8 mouse cellular contexts compared by ENCODE assay signal in the genomic region with DNA sequence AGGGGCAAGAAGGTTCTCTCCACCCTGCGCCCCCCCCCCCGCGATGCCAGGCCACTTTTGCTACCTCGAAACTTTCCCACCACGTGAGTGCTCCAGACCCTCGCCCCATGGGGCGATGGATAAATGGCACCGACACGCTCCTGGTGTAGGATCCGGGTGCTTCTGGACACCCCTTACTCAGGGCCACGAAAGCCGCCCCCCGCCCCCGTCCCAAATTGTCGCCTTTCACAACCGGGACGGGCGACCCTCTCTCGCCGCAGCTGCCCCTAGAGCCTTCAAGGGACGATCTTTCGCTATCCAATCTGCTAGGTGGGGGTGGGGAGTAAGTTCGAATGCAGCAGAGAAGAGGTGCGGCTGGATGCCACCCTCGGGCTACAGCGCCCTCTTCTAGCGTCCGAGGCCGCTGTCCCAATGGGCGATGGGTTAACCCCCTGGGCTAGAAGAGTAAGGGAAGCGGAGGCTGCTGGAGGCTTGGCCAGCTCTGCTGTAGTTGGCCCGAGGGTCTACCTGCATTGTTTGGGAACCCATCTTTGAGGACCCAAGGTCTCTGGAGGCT. TPM values are rescaled to one million over a fixed set of nuclear protein-coding genes. Genes with fewer than 3 reads are reported as not detected.
DNase-seq lines count a peak whose midpoint lies in the region; ATAC-seq and TF ChIP-seq lines count a peak whose summit lies in the region.

No protein-coding gene starts in this region.

- ATAC-seq in forebrain, postnatal 0 days = no peak
- ATAC-seq in limb, embryonic 14.5 days (ENCODE audit: low FRiP score, low read depth) = no peak

- peak overlapping the region; percentile 33; the same call in 1 of the 2 replicates for H3K4me3 ChIP-seq in spleen, adult 2 months (ENCODE audit: extremely low read depth, insufficient read depth, insufficient read length)
- peak overlapping the region; percentile 67 for H3K4me3 ChIP-seq in forebrain, postnatal 0 days (ENCODE audit: low read depth, low read length)
- peak overlapping the region; percentile 66 for H3K4me3 ChIP-seq in limb, embryonic 14.5 days (replicated peaks; ENCODE audit: low read length)

- no peak for DNase-seq in spleen, adult 2 months (ENCODE audit: low read depth in 1 of 2, low spot score in 2 of 2)
- no peak for DNase-seq in spleen, postnatal 14 days (ENCODE audit: low spot score in 2 of 2)
- DNase-seq in forebrain, postnatal 0 days = peak; percentile 44
- no peak for DNase-seq in limb, embryonic 14.5 days (ENCODE audit: low spot score)
- peak; percentile 37 for DNase-seq in retina, embryonic 14.5 days (ENCODE audit: low spot score)
- no peak for DNase-seq in layer of hippocampus, adult 18-20 months (ENCODE audit: low spot score in 2 of 2)
- DNase-seq in layer of hippocampus, adult 11-12 months (ENCODE audit: low spot score) = no peak
- no peak for DNase-seq in thymus, postnatal 14 days

- peak overlapping the region; percentile 97 for H3K4me2 ChIP-seq in forebrain, postnatal 0 days (ENCODE audit: low read depth)
- H3K4me2 ChIP-seq in limb, embryonic 14.5 days (replicated peaks; ENCODE audit: low read depth, low read length, severe bottlenecking) = peak overlapping the region; percentile 88

- WGBS in spleen, adult 2 months = 4% methylated on average over 29 of the region's 32 CpGs
- under 1% methylated on average over 31 of the region's 32 CpGs for WGBS in forebrain, postnatal 0 days
- WGBS in limb, embryonic 14.5 days = 2% methylated on average over 26 of the region's 32 CpGs

- H3K36me3 ChIP-seq in spleen, adult 2 months (ENCODE audit: control insufficient read depth, insufficient read depth, low read length) = no peaks in the 10 kb centered on the region
- no peaks in the 10 kb centered on the region for H3K36me3 ChIP-seq in forebrain, postnatal 0 days (ENCODE audit: insufficient read depth)
- H3K36me3 ChIP-seq in limb, embryonic 14.5 days (ENCODE audit: control insufficient read depth, insufficient read depth, low read length) = no peaks in the 10 kb centered on the region

- TF ChIP-seq CTCF in spleen, adult 2 months (IDR thresholded peaks at IDR 0.05; ENCODE audit: extremely low read depth, insufficient read depth, insufficient read length, insufficient replicate concordance) = no peak
- TF ChIP-seq CTCF in forebrain, postnatal 0 days (IDR thresholded peaks at IDR 0.05; ENCODE audit: low read depth) = no peak; the same call in 1 of the 2 replicates

- H3K9ac ChIP-seq in forebrain, postnatal 0 days = peak overlapping the region; percentile 67
- peak overlapping the region; percentile 58 for H3K9ac ChIP-seq in limb, embryonic 14.5 days (ENCODE audit: low read depth, low read length, severe bottlenecking)

- peaks cover 6% of the 10 kb centered on the region; the same call in 1 of the 2 replicates for H3K4me1 ChIP-seq in spleen, adult 2 months (ENCODE audit: control insufficient read depth, insufficient read depth, insufficient read length)
- peaks cover 6% of the 10 kb centered on the region; the same call in 1 of the 2 replicates for H3K4me1 ChIP-seq in forebrain, postnatal 0 days (ENCODE audit: insufficient read depth)
- H3K4me1 ChIP-seq in limb, embryonic 14.5 days (ENCODE audit: control insufficient read depth, insufficient read depth, low read length) = peaks cover 13% of the 10 kb centered on the region; the same call in 1 of the 2 replicates

- H3K9me3 ChIP-seq in forebrain, postnatal 0 days (ENCODE audit: low read length) = no peaks in the 10 kb centered on the region
- no peaks in the 10 kb centered on the region for H3K9me3 ChIP-seq in limb, embryonic 14.5 days (ENCODE audit: control insufficient read depth, low read length)

- no peak for TF ChIP-seq POLR2A in spleen, adult 2 months (IDR thresholded peaks at IDR 0.05; ENCODE audit: low read depth, low read length)
- no peak for TF ChIP-seq POLR2A in limb, embryonic 14.5 days (IDR thresholded peaks at IDR 0.05; ENCODE audit: borderline replicate concordance, extremely low read depth, insufficient read depth, insufficient read length)

- H3K27ac ChIP-seq in spleen, adult 2 months (ENCODE audit: insufficient read depth, low read length) = no peak overlapping the region
- 0 out of 2 replicates have a peak overlapping the region, but pooled peaks have one; percentile 82 for H3K27ac ChIP-seq in forebrain, postnatal 0 days (ENCODE audit: low read depth, low read length)
- H3K27ac ChIP-seq in limb, embryonic 14.5 days (replicated peaks; ENCODE audit: low read depth, low read length) = no peak overlapping the region

- H3K27me3 ChIP-seq in spleen, adult 2 months (ENCODE audit: control insufficient read depth, insufficient read depth, low read length) = peaks cover 28% of the 10 kb centered on the region
- no peaks in the 10 kb centered on the region; the same call in none of the 2 replicates for H3K27me3 ChIP-seq in forebrain, postnatal 0 days (ENCODE audit: insufficient read depth, low read length)
- peaks cover 65% of the 10 kb centered on the region for H3K27me3 ChIP-seq in limb, embryonic 14.5 days (ENCODE audit: control insufficient read depth, insufficient read depth, low read length)

RNA-seq across cellular contexts. Expression of gene Inhbb, which starts 0.5 kb away (rescaled TPM):
- polyA plus RNA-seq in spleen, adult 2 months (2012; rRNA removed) = 3.6 and 4.2 TPM in 2 replicates
- total RNA-seq in forebrain, postnatal 0 days (2014; rRNA removed) = 5.8 and 6.0 TPM in 2 replicates
- 4.1 and 4.2 TPM in 2 replicates for polyA plus RNA-seq in forebrain, postnatal 0 days (2015; fragmentation: Nextera tagmentation; extraction: Ambion mirVana)
- 2.8 and 2.9 TPM in 2 replicates for polyA plus RNA-seq in limb, embryonic 14.5 days (2012; rRNA removed)
- 1.5 and 1.6 TPM in 2 replicates for polyA plus RNA-seq in limb, embryonic 14.5 days (2014; fragmentation: Nextera tagmentation; extraction: Ambion mirVana)
- 1 to 10 TPM; 5.8 to 6.2 TPM for total RNA-seq in layer of hippocampus, adult 18-20 months (2021)

Comparison
In these comparisons a context has a peak if more than half of its experiments do, and no peak if none do; other contexts are left out.
1. DNase-seq: peak in forebrain, postnatal 0 days (single experiment) and retina, embryonic 14.5 days (single experiment); none in spleen, adult 2 months (0 of 2), spleen, postnatal 14 days (0 of 2), limb, embryonic 14.5 days (single experiment), layer of hippocampus, adult 18-20 months (0 of 2), layer of hippocampus, adult 11-12 months (single experiment) and thymus, postnatal 14 days (single experiment).
2. Peak in every context shown above with its lines, with median percentiles within 50 percentile points of each other: H3K4me3 ChIP-seq.